In genomic region chr2:90965466-90966080, GRCm38 (mm10) we compare ENCODE assay signal across 10 mouse cellular contexts. TPM values are rescaled to one million over a fixed set of nuclear protein-coding genes. Genes with fewer than 3 reads are reported as not detected.
DNase-seq lines count a peak whose midpoint lies in the region; ATAC-seq lines count a peak whose summit lies in the region.
"Had no signal": no experiment of that assay in that cellular context is flagged by ENCODE, and none has a peak within 500 bp of the region (broad histone marks: within the 10 kb centered on the region; RNA-seq: fewer than 3 reads in every experiment).

No protein-coding gene starts in this region.

- intact Hi-C loops in left cerebral cortex, postnatal 10 days (cut with DNase I) = no loop called here

- H3K27ac ChIP-seq in forebrain, embryonic 12.5 days = peak overlapping the region; percentile 50; the same call in 1 of the 2 replicates
- H3K27ac ChIP-seq in forebrain, embryonic 11.5 days (ENCODE audit: low read depth, low read length) = no peak overlapping the region
- peak overlapping the region; percentile 91 for H3K27ac ChIP-seq in macrophage
- H3K27ac ChIP-seq: liver, embryonic 15.5 days had no signal

- WGBS in forebrain, embryonic 12.5 days = 93% methylated on average over 2 of the region's 2 CpGs
- WGBS in forebrain, embryonic 11.5 days = 90% methylated on average over 2 of the region's 2 CpGs
- 63% methylated on average over 2 of the region's 2 CpGs for WGBS in macrophage (ENCODE audit: missing documents)

- no peak for ATAC-seq in forebrain, embryonic 12.5 days (ENCODE audit: low FRiP score)
- ATAC-seq in forebrain, embryonic 11.5 days (replicated peaks; ENCODE audit: low FRiP score) = no peak

- no peaks in the 10 kb centered on the region for H3K36me3 ChIP-seq in forebrain, embryonic 12.5 days (replicated peaks)
- H3K36me3 ChIP-seq in forebrain, embryonic 11.5 days (ENCODE audit: control insufficient read depth, insufficient read depth, low read length) = no peaks in the 10 kb centered on the region
- H3K36me3 ChIP-seq in macrophage (ENCODE audit: inconsistent target) = no peaks in the 10 kb centered on the region

- no peaks in the 10 kb centered on the region for H3K9me3 ChIP-seq in forebrain, embryonic 12.5 days
- no peaks in the 10 kb centered on the region for H3K9me3 ChIP-seq in forebrain, embryonic 11.5 days (ENCODE audit: control insufficient read depth, low read length)
- H3K9me3 ChIP-seq: liver, embryonic 15.5 days had no signal

- no peaks in the 10 kb centered on the region for H3K27me3 ChIP-seq in forebrain, embryonic 12.5 days
- no peaks in the 10 kb centered on the region for H3K27me3 ChIP-seq in forebrain, embryonic 11.5 days (ENCODE audit: control insufficient read depth, insufficient read depth, low read length)
- H3K27me3 ChIP-seq: liver, embryonic 15.5 days had no signal

- peaks cover 99% of the 10 kb centered on the region for H3K79me2 ChIP-seq in macrophage (ENCODE audit: inconsistent target)

- DNase-seq in forebrain, embryonic 11.5 days (ENCODE audit: low spot score) = no peak
- DNase-seq in left cerebral cortex, adult 11 months (ENCODE audit: low spot score) = peak; percentile 49
- no peak for DNase-seq in left cerebral cortex, postnatal 10 days (ENCODE audit: extremely low spot score in 1 of 2, low spot score in 2 of 2)
- peak; percentile 44 for DNase-seq in fibroblast of lung, adult 2 months (ENCODE audit: low read depth)
- no peak for DNase-seq in thymus, postnatal 4 days
- no peak for DNase-seq in MN1 (ENCODE audit: low spot score)
- DNase-seq: kidney, adult 8-10 months had no signal

- peaks cover 12% of the 10 kb centered on the region for H3K4me1 ChIP-seq in forebrain, embryonic 12.5 days
- H3K4me1 ChIP-seq in forebrain, embryonic 11.5 days (replicated peaks; ENCODE audit: control insufficient read depth, insufficient read depth, low read length) = peaks cover 3% of the 10 kb centered on the region; the same call in 1 of the 2 replicates

- H3K9ac ChIP-seq in forebrain, embryonic 12.5 days = no peak overlapping the region
- H3K9ac ChIP-seq in forebrain, embryonic 11.5 days (ENCODE audit: low read length) = no peak overlapping the region
- H3K9ac ChIP-seq: liver, embryonic 15.5 days had no signal

- H3K4me2 ChIP-seq in forebrain, embryonic 12.5 days = no peak overlapping the region
- no peak overlapping the region for H3K4me2 ChIP-seq in forebrain, embryonic 11.5 days (ENCODE audit: low read depth, low read length, severe bottlenecking)
- H3K4me2 ChIP-seq: liver, embryonic 15.5 days had no signal

- no peak overlapping the region for H3K4me3 ChIP-seq in forebrain, embryonic 12.5 days (replicated peaks)
- H3K4me3 ChIP-seq in forebrain, embryonic 11.5 days (ENCODE audit: low read depth, low read length) = no peak overlapping the region
- peak overlapping the region; percentile 15 for H3K4me3 ChIP-seq in macrophage (ENCODE audit: inconsistent target)
- H3K4me3 ChIP-seq: liver, embryonic 15.5 days had no signal

RNA-seq across cellular contexts. Expression of gene Celf1, which starts 25.4 kb away (rescaled TPM):
- 172 and 183 TPM in 2 replicates for polyA plus RNA-seq in forebrain, embryonic 12.5 days (2016; fragmentation: Nextera tagmentation; extraction: Ambion mirVana)
- 119 TPM in 2 replicates for polyA plus RNA-seq in forebrain, embryonic 11.5 days (2014; fragmentation: Nextera tagmentation; extraction: Ambion mirVana)
- 100 to 1,000 TPM; 125 to 129 TPM for total RNA-seq in left cerebral cortex, postnatal 10 days (2021)
- 100 to 1,000 TPM; 117 to 284 (median 186) TPM for total RNA-seq in macrophage (2018; cell fraction: chromatin; rRNA removed)
- 10 to 100 TPM; 29.8 to 46.3 (median 40.2) TPM for total RNA-seq in macrophage (2018; cell fraction: cytosol; rRNA removed)
- total RNA-seq in macrophage (2018; cell fraction: nucleus; rRNA removed) = 100 to 1,000 TPM; 100 to 241 (median 155) TPM
- 34.7 to 38.9 TPM (median 36.7 TPM) in 3 replicates for polyA plus RNA-seq in macrophage (2018)

Comparison
In these comparisons a context has a peak if more than half of its experiments do, and no peak if none do; other contexts are left out.
1. DNase-seq: peak in left cerebral cortex, adult 11 months (single experiment) and fibroblast of lung, adult 2 months (single experiment); none in forebrain, embryonic 11.5 days (single experiment), left cerebral cortex, postnatal 10 days (0 of 2), thymus, postnatal 4 days (single experiment) and MN1 (single experiment).